Mouse (Mus musculus) lung, embryonic 16.5 days (tissue): ENCODE data around the gene Prss54. TPM values are rescaled to one million over a fixed set of nuclear protein-coding genes. Genes with fewer than 3 reads are reported as not detected.

Experiments used
- ATAC-seq: fragments of 200-750 bp; cut with Nextera tagmentation; 2 replicates; pipeline ENCODE4 v1.8.0; 2017; ENCODE audit warnings: low read depth, mild to moderate bottlenecking, moderate library complexity
- H3K27ac ChIP-seq: fragments of 300-500 bp; sonication (generic); 2 replicates; pipeline ENCODE4 v1.5.1; 2014; ENCODE audit warnings: mild to moderate bottlenecking, control low read depth, low read length
- H3K27me3 ChIP-seq: fragments of 300-500 bp; sonication (generic); 2 replicates; pipeline ENCODE4 v1.6.1; 2014; ENCODE audit warnings: low read depth, low read length, mixed read lengths; ENCODE audit not compliant: control insufficient read depth, insufficient read depth
- H3K36me3 ChIP-seq: fragments of 300-500 bp; sonication (generic); 2 replicates; pipeline ENCODE4 v1.6.1; 2014; ENCODE audit warnings: low read length; ENCODE audit not compliant: control insufficient read depth, insufficient read depth
- H3K4me1 ChIP-seq: fragments of 300-500 bp; sonication (generic); replicated peaks from 2 replicates; pipeline ENCODE4 v1.6.1; 2014; ENCODE audit warnings: low read length, mixed read lengths; ENCODE audit not compliant: control insufficient read depth, insufficient read depth
- H3K4me2 ChIP-seq: fragments of 300-500 bp; sonication (generic); 2 replicates; pipeline ENCODE4 v1.6.1; 2014; ENCODE audit warnings: low read depth, low read length, control low read depth
- H3K4me3 ChIP-seq: fragments of 300-500 bp; sonication (generic); 2 replicates; pipeline ENCODE4 v1.5.1; 2014; ENCODE audit warnings: mild to moderate bottlenecking, low read length, control low read depth
- H3K9ac ChIP-seq: fragments of 300-500 bp; sonication (generic); 2 replicates; pipeline ENCODE4 v1.6.1; 2014; ENCODE audit warnings: low read length, control low read depth
- H3K9me3 ChIP-seq: fragments of 300-500 bp; sonication (generic); 2 replicates; pipeline ENCODE4 v1.6.1; 2016; ENCODE audit warnings: low read length; ENCODE audit not compliant: control insufficient read depth
- WGBS: fragments of 180-500 bp; shearing (Covaris S2); extraction: QIAGEN DNeasy Blood & Tissue Kit; methylation state at CpG from one replicate; pipeline ENCODE4 v1.1.7; 2014; 5-methylcytosine and 5-hydroxymethylcytosine counted together
- polyA plus RNA-seq: library from polyadenylated mRNA; unstranded; fragments of >200 nt; fragmentation: Nextera tagmentation; extraction: Ambion mirVana; gene quantifications from 2 replicates; pipeline ENCODE4 v1.2.1, GENCODE M21; 2015

The Prss54 gene
- polyA plus RNA-seq, 1 experiment from 2014 or later = not detected

DNA sequence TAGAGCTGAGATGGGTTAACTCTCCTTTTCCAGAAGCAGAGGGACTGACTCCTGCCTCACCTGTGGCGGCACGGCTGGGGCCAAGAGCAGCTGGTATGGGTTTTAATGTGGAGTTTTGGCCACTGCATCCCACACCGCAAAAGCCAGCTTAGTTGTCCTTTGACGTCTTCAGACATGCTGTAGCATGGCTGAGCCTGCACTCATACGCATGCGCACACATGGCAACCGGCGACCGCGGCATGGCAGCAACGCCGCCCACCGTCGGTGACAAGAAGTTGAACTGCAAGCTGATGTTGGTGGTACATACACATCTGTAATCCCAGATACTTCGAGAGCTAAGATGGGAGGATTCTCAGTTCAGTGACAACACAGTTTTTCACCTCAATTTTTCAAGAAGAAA lies 25.2 kb upstream of the Prss54 start:
- Histone ChIP-seq H3K4me2 (no peak overlapping the region), H3K9me3 (no peaks in the 10 kb centered on the region), H3K9ac (no peak overlapping the region), H3K4me1 (no peaks in the 10 kb centered on the region), H3K4me3 (no peak overlapping the region), H3K27ac (no peak overlapping the region), H3K27me3 (no peaks in the 10 kb centered on the region), H3K36me3 (no peaks in the 10 kb centered on the region)
- WGBS = 68% methylated on average over 15 of the region's 15 CpGs
- ATAC-seq = no peak

DNA sequence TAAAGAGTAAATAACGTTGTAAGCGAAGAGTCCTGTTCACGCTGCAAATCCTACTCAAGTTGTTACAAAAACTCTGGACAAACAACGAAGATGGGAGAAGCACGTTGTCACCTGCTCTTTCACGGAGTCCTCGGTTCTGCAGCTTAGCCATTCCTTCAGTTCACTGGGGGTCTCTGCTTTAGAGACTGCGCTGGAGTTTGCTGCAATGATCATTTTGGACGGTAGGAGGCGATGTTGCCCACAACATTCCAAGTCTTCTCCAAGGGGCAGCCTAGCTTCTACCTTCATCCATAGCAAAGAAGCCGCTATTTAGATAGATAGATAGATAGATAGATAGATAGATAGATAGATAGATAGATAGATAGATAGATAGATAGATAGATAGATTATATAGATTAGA lies 23.7 kb upstream of the Prss54 start:
- H3K4me2 ChIP-seq = no peak overlapping the region
- no peaks in the 10 kb centered on the region for H3K27me3 ChIP-seq
- ATAC-seq = no peak
- H3K36me3 ChIP-seq = no peaks in the 10 kb centered on the region
- H3K9ac ChIP-seq = no peak overlapping the region
- no peak overlapping the region for H3K4me3 ChIP-seq
- H3K4me1 ChIP-seq = no peaks in the 10 kb centered on the region
- 9% methylated on average over 11 of the region's 11 CpGs for WGBS
- no peak overlapping the region for H3K27ac ChIP-seq
- H3K9me3 ChIP-seq = no peaks in the 10 kb centered on the region

DNA sequence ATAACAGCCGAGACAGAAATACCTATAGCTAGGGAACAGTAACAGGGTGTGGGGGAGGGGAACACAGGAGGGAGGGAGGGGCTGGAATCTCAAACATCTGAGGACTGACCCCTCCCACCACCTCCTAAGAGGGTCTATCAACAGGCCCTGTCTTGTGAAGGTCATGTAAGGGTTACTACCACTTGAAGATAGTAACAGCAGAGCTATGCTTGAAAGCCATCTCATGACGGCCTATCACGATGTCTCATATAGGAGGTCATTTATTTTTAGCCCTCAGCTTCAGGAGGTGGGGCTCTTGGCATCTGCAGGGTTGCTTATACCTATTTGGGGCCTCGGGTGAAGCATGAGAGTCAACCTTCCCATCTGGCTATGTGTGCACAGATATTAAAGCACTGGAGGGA lies 20.7 kb upstream of the Prss54 start:
- ATAC-seq = peak; percentile 23; the same call in 1 of the 2 replicates
- Histone ChIP-seq H3K4me1 (no peaks in the 10 kb centered on the region), H3K36me3 (no peaks in the 10 kb centered on the region), H3K27ac (no peak overlapping the region), H3K9me3 (no peaks in the 10 kb centered on the region), H3K4me2 (no peak overlapping the region), H3K9ac (no peak overlapping the region), H3K27me3 (no peaks in the 10 kb centered on the region), H3K4me3 (no peak overlapping the region)
- WGBS = 21% methylated on average over 4 of the region's 4 CpGs

DNA sequence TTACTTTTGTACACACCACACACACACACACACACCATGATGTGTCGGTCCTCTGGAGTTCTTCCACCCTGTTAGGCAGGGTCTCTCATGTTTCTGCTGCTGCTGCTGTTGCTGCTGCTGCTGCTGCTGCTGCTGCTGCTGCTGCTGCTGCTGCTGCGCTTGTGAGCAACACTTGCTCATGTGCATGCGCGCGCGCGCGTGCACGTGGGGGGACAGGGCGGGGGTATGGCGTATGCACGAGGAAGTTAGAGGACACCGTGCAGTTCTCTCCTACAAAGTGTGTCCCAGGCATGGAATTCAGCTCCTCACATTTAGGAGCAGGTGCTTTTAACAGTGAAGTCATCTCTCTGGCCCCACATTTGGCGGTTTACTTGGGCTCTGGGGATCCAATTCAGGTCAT lies 19.0 kb upstream of the Prss54 start:
- Histone ChIP-seq H3K9ac (no peak overlapping the region), H3K27me3 (no peaks in the 10 kb centered on the region), H3K36me3 (no peaks in the 10 kb centered on the region), H3K27ac (no peak overlapping the region), H3K4me1 (no peaks in the 10 kb centered on the region), H3K4me3 (no peak overlapping the region), H3K9me3 (no peaks in the 10 kb centered on the region), H3K4me2 (no peak overlapping the region)
- ATAC-seq = no peak
- 78% methylated on average over 14 of the region's 14 CpGs for WGBS

- no peaks in the 10 kb centered on the region for H3K36me3 ChIP-seq
- no peaks in the 10 kb centered on the region for H3K9me3 ChIP-seq
- H3K9ac ChIP-seq = no peak overlapping the region
- H3K4me3 ChIP-seq = no peak overlapping the region
- H3K27me3 ChIP-seq = no peaks in the 10 kb centered on the region
- 85% methylated on average over 7 of the region's 7 CpGs for WGBS
- no peak for ATAC-seq
- H3K27ac ChIP-seq = no peak overlapping the region
- H3K4me1 ChIP-seq = no peaks in the 10 kb centered on the region
- no peak overlapping the region for H3K4me2 ChIP-seq
These were observed 17.6 kb upstream of the Prss54 start for GRCm38 (mm10) chr8:95593439-95594393.

- H3K36me3 ChIP-seq = no peaks in the 10 kb centered on the region
- H3K27me3 ChIP-seq = no peaks in the 10 kb centered on the region
- no peaks in the 10 kb centered on the region for H3K9me3 ChIP-seq
- no peaks in the 10 kb centered on the region for H3K4me1 ChIP-seq
- no peak overlapping the region for H3K4me3 ChIP-seq
- ATAC-seq = no peak
- no peak overlapping the region for H3K9ac ChIP-seq
- H3K4me2 ChIP-seq = no peak overlapping the region
- 76% methylated on average over 12 of the region's 12 CpGs for WGBS
- H3K27ac ChIP-seq = no peak overlapping the region
These were observed 16.1 kb upstream of the Prss54 start for GRCm38 (mm10) chr8:95592131-95592780.

GRCm38 (mm10) chr8:95590539-95590938 lies 14.4 kb upstream of the Prss54 start:
- ATAC-seq = no peak
- no peak overlapping the region for H3K4me2 ChIP-seq
- no peaks in the 10 kb centered on the region for H3K36me3 ChIP-seq
- H3K27me3 ChIP-seq = no peaks in the 10 kb centered on the region
- no peak overlapping the region for H3K9ac ChIP-seq
- WGBS = 68% methylated on average over 4 of the region's 4 CpGs
- H3K9me3 ChIP-seq = no peaks in the 10 kb centered on the region
- no peaks in the 10 kb centered on the region for H3K4me1 ChIP-seq
- H3K27ac ChIP-seq = no peak overlapping the region
- no peak overlapping the region for H3K4me3 ChIP-seq

GRCm38 (mm10) chr8:95589282-95589681 lies 13.1 kb upstream of the Prss54 start:
- no peaks in the 10 kb centered on the region for H3K27me3 ChIP-seq
- H3K4me3 ChIP-seq = no peak overlapping the region
- no peaks in the 10 kb centered on the region for H3K4me1 ChIP-seq
- no peak overlapping the region for H3K9ac ChIP-seq
- H3K36me3 ChIP-seq = no peaks in the 10 kb centered on the region
- ATAC-seq = no peak
- no peak overlapping the region for H3K4me2 ChIP-seq
- no peaks in the 10 kb centered on the region for H3K9me3 ChIP-seq
- WGBS = 48% methylated on average over 10 of the region's 10 CpGs
- no peak overlapping the region for H3K27ac ChIP-seq

GRCm38 (mm10) chr8:95587339-95587738 lies 11.2 kb upstream of the Prss54 start:
- 77% methylated on average over 1 of the region's 1 CpGs for WGBS
- no peak overlapping the region for H3K4me3 ChIP-seq
- no peaks in the 10 kb centered on the region for H3K9me3 ChIP-seq
- no peak overlapping the region for H3K4me2 ChIP-seq
- no peaks in the 10 kb centered on the region for H3K4me1 ChIP-seq
- no peak overlapping the region for H3K9ac ChIP-seq
- H3K27ac ChIP-seq = no peak overlapping the region
- no peak for ATAC-seq
- no peaks in the 10 kb centered on the region for H3K27me3 ChIP-seq
- no peaks in the 10 kb centered on the region for H3K36me3 ChIP-seq
